Mouse (Mus musculus): ENCODE measurements at regions not wholly inside any gene's neighbourhood (a gene's known extent, or its start where the extent isn't known, plus 50 kb on each side); places are given as distances from the start of the nearest gene placed in this dataset.

DNA sequence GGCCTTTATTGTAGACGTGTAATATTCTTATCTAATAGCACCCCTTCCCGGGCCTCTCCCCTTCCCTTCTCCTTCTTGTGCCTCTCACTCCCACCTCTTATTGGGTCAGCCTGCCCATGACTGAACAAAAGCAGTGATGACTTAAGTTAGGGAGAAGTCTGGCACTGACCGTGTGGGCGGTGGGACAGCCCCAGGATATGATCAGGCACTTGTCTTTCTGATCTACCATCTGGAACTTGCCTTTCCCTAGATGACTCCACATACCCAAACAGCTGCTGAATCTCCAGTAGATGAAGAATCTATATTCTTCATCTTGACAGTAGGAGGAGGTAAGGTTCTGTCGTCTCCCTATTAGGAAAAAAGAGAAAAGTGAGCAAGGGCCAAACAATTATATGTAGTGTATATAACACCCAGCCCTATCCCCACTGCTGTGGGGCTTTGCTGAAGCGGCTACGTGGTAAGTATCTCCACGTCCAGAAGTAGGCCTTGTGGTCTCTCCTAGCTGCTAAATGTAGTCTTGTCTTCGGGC is 157.4 kb upstream of the Spdye4c start:
- H3K27ac ChIP-seq = no peak overlapping the region
- H3K36me3 ChIP-seq (ENCODE audit: inconsistent target) = no peaks in the 10 kb centered on the region
- no peak overlapping the region for H3K4me3 ChIP-seq (ENCODE audit: inconsistent target)
- 96% methylated on average over 9 of the region's 9 CpGs for WGBS (ENCODE audit: missing documents)
- H3K79me2 ChIP-seq (ENCODE audit: inconsistent target) = peaks cover under 1% of the 10 kb centered on the region; the same call in 1 of the 2 replicates

DNA sequence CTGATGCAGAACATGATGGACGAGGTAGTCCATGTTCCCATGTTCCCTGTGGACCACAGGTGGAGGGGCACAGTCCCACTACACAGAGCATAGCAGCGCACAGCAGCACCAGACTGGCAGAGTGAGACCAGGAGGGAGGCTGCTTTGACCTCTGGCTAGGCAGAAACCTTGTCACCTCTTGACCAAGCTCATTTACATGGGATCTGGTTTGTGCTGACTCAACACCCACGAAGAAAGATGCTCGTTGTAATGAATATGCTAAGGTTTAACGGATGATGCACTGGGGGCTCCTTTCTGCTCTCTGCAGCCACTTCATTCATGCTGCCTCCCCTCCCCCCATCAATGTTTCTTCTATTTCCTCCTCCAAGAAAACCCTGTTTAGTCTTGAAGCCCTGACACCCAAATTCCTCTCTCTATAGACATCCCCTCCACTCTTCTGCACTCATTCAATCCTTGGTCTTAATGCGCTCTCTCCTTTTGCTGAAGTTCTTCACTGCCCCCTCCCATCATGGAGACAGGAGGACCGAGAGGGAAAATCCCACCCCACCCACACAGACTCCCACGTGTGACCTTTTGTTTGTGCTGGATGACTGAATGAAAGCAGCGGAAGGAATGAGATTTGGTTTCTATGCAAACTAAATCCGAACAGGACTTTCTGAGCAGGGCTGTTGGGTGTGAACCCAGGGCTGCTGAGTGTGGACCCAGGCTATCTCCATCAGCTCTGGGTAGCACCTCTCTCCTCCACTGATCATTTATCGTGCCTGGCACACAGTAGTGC is 156.6 kb upstream of the Spdye4c start:
- 89% methylated on average over 10 of the region's 11 CpGs for WGBS (ENCODE audit: missing documents)
- Histone ChIP-seq H3K79me2 (ENCODE audit: inconsistent target) (no peaks in the 10 kb centered on the region), H3K4me3 (ENCODE audit: inconsistent target) (no peak overlapping the region), H3K36me3 (ENCODE audit: inconsistent target) (no peaks in the 10 kb centered on the region), H3K27ac (no peak overlapping the region)

DNA sequence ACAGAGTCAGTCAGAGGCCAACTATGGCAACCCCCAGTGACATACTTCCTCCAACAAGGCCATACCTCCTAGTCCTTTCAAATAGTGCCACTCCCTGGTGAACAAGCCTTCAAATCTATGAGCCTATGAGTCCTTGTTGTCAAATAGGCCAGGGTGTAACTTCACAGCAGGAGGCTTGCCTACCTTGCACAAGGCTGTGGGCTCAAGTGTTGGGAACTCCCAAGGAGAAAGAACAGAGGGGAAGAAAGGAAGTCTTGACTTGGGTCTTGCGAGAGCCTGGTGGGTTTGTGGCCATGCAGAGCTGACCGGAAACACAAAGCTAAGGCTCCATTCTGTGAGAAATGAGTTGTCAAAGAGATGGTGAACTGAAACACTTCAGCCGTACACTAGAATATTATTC is 154.6 kb upstream of the Spdye4c start:
- H3K27ac ChIP-seq = no peak overlapping the region
- H3K4me3 ChIP-seq (ENCODE audit: inconsistent target) = no peak overlapping the region
- H3K36me3 ChIP-seq (ENCODE audit: inconsistent target) = no peaks in the 10 kb centered on the region
- 80% methylated on average over 3 of the region's 3 CpGs for WGBS (ENCODE audit: missing documents)
- H3K79me2 ChIP-seq (ENCODE audit: inconsistent target) = no peaks in the 10 kb centered on the region

GRCm38 (mm10) chr2:128437698-128438097 is 153.3 kb upstream of the Spdye4c start:
- no peak overlapping the region for H3K27ac ChIP-seq
- H3K79me2 ChIP-seq (ENCODE audit: inconsistent target) = no peaks in the 10 kb centered on the region
- no peaks in the 10 kb centered on the region for H3K36me3 ChIP-seq (ENCODE audit: inconsistent target)
- 66% methylated on average over 7 of the region's 7 CpGs for WGBS (ENCODE audit: missing documents)
- no peak overlapping the region for H3K4me3 ChIP-seq (ENCODE audit: inconsistent target)

DNA sequence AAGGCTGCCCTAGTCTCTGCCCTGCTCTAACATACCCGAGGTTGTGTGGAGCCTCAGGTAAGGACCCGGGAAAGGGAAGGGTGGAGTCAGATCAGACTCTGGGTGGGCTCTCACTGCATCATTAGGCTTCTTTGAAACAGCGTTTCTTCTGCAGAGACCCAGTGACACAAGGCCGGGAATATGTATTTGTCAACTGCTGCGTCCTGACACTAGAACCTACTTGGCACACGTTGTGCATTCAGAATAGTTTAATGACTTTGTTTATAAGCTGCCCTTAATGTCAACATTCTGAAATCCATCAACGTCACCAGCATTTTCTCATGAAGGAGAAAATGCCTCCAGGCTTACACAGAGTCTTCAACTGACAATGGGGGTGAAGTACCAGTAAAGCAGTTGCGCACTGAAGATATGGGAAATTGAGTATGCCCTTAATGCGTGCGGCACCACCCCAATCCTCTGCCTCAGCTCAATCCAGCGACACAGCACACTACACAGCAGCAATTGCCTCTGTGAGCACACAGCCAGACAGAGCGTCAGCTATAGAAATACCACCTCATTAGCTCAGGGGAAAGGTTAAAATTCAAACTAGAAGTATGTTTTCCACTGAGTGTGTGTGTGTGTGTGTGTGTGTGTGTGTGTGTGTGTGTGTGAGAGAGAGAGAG is 152.7 kb upstream of the Spdye4c start:
- no peaks in the 10 kb centered on the region for H3K79me2 ChIP-seq (ENCODE audit: inconsistent target)
- no peaks in the 10 kb centered on the region for H3K36me3 ChIP-seq (ENCODE audit: inconsistent target)
- no peak overlapping the region for H3K27ac ChIP-seq
- H3K4me3 ChIP-seq (ENCODE audit: inconsistent target) = no peak overlapping the region
- WGBS (ENCODE audit: missing documents) = 83% methylated on average over 10 of the region's 12 CpGs

DNA sequence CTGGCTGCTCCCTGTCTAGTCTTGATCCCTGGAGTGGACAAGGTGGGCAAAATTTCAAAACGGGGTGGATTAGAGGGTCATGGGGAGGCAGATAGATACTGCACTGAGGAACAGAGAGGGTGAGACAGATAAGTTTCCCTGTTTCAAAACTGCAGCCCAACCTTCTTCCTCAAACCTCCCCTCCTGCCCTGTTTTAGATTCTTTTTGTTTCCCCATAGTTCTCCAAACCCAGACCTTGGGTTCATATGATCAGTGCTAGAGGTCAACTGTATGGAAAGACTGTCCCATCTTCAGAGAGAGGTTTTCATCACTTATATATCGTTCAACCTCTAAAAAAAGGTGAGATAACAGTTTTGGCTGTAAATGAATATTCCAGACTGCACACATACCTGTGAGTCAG is 152.1 kb upstream of the Spdye4c start:
- no peaks in the 10 kb centered on the region for H3K36me3 ChIP-seq (ENCODE audit: inconsistent target)
- 44% methylated on average over 2 of the region's 2 CpGs for WGBS (ENCODE audit: missing documents)
- no peaks in the 10 kb centered on the region for H3K79me2 ChIP-seq (ENCODE audit: inconsistent target)
- no peak overlapping the region for H3K4me3 ChIP-seq (ENCODE audit: inconsistent target)
- no peak overlapping the region for H3K27ac ChIP-seq

DNA sequence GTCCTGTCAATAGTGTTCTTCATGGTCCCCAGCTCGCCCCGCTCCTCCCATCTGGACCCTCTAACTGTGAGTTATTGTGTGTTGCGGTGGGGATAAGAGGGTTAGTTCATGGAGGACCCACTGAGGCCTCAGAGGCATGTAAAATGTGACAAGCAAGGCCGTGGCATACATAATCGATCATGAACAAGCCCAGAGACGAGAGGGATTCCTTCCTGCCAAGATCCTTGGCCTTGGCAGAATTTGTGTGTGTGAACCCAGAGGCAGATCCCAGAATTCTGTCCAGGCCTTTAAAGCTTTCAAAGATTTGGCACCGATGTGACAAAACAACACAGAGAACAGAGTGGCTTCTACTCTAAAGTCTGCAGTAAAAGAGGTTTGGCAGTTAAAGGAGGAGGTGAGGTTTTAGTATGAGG is 146.4 kb upstream of the Spdye4c start:
- no peak overlapping the region for H3K27ac ChIP-seq
- H3K36me3 ChIP-seq (ENCODE audit: inconsistent target) = no peaks in the 10 kb centered on the region
- no peak overlapping the region for H3K4me3 ChIP-seq (ENCODE audit: inconsistent target)
- H3K79me2 ChIP-seq (ENCODE audit: inconsistent target) = no peaks in the 10 kb centered on the region
- 91% methylated on average over 7 of the region's 7 CpGs for WGBS (ENCODE audit: missing documents)

- Histone ChIP-seq H3K4me3 (ENCODE audit: inconsistent target) (no peak overlapping the region), H3K79me2 (ENCODE audit: inconsistent target) (no peaks in the 10 kb centered on the region), H3K36me3 (ENCODE audit: inconsistent target) (no peaks in the 10 kb centered on the region), H3K27ac (no peak overlapping the region)
- WGBS (ENCODE audit: missing documents) = 31% methylated on average over 5 of the region's 5 CpGs
These were observed 145.6 kb upstream of the Spdye4c start for GRCm38 (mm10) chr2:128445443-128445842.

DNA sequence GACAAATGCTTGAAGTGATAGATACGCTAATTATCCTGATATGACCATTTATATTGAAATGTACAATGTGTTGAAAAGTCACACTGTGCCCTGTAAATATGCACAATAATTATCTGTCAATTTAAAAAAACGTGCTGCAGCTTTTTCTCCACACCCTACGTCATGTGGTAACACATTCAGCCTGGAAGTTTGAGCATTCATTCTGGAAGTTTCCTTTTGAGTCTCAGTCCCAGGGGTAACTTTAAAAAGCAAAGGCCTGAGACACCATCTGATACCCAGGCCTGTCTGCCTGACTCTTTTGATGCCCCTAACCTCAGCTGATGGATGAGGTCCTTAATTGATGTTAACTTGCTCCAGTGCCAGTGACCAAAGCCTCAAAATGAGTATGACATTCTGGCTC is 141.7 kb upstream of the Spdye4c start:
- Histone ChIP-seq H3K27ac (no peak overlapping the region), H3K36me3 (ENCODE audit: inconsistent target) (no peaks in the 10 kb centered on the region), H3K79me2 (ENCODE audit: inconsistent target) (no peaks in the 10 kb centered on the region), H3K4me3 (ENCODE audit: inconsistent target) (no peak overlapping the region)
- 75% methylated on average over 2 of the region's 3 CpGs for WGBS (ENCODE audit: missing documents)

GRCm38 (mm10) chr2:128450045-128450444 is 141.0 kb upstream of the Spdye4c start:
- no peaks in the 10 kb centered on the region for H3K79me2 ChIP-seq (ENCODE audit: inconsistent target)
- H3K4me3 ChIP-seq (ENCODE audit: inconsistent target) = no peak overlapping the region
- H3K27ac ChIP-seq = no peak overlapping the region
- WGBS (ENCODE audit: missing documents) = 34% methylated on average over 4 of the region's 4 CpGs
- H3K36me3 ChIP-seq (ENCODE audit: inconsistent target) = no peaks in the 10 kb centered on the region

DNA sequence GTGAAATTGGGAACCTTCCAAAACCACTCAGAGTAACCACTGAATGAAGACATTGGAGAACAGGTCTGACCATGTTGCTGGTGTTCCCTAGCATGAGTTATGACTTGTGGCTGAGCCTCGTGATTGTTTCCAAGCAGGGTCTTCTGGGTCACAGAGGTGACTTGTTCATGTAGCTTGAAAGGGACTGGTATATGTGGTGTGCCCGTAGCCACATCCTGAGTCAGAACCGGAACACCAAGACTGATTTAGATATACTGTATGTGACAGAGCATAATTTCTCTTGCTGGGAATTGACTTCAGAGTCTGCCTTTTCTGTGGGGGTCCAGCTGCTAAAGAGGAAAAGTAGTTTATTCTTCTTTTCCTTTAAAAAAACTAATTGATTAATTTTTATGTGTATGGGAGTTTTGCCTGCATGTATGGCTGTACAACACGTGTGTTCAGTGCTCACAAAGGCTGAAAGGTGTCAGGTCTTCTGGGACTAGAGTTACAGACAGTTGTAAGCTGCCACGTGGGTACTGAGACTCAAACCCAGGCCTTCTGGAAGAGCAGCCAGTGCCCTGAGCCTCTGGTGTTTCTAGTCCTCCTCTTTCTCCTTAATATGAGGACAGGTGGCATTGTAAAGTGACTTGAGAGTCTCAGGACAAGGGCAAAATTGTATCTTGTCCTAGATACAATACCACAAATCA is 139.3 kb upstream of the Spdye4c start:
- 32% methylated on average over 5 of the region's 5 CpGs for WGBS (ENCODE audit: missing documents)
- Histone ChIP-seq H3K79me2 (ENCODE audit: inconsistent target) (no peaks in the 10 kb centered on the region), H3K36me3 (ENCODE audit: inconsistent target) (no peaks in the 10 kb centered on the region), H3K4me3 (ENCODE audit: inconsistent target) (no peak overlapping the region), H3K27ac (no peak overlapping the region)

GRCm38 (mm10) chr2:128452582-128452981 is 138.4 kb upstream of the Spdye4c start:
- Histone ChIP-seq H3K27ac (no peak overlapping the region), H3K79me2 (ENCODE audit: inconsistent target) (no peaks in the 10 kb centered on the region), H3K36me3 (ENCODE audit: inconsistent target) (no peaks in the 10 kb centered on the region), H3K4me3 (ENCODE audit: inconsistent target) (no peak overlapping the region)
- no CpG with 5 or more reads among the region's 1 CpGs for WGBS (ENCODE audit: missing documents)

DNA sequence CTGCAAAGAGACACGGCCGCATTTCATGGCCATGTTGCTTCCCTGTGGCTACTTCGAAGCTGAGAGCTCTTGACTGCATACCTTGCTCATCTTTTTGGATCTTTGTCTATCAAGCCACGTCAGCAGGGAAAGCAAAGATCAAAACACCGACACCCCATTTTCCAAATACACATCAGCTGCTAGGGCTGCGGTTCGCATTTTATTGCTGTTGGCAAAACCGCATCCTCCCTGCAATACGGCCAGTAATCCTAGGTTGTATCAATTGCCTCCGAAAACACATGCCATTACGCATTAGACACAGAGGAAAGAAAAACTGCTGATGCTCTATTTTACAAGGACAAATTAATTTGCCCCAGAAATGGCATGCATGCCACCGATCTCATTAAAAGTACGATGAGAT is 136.5 kb upstream of the Spdye4c start:
- WGBS (ENCODE audit: missing documents) = 92% methylated on average over 13 of the region's 13 CpGs
- Histone ChIP-seq H3K36me3 (ENCODE audit: inconsistent target) (no peaks in the 10 kb centered on the region), H3K79me2 (ENCODE audit: inconsistent target) (no peaks in the 10 kb centered on the region), H3K4me3 (ENCODE audit: inconsistent target) (no peak overlapping the region), H3K27ac (no peak overlapping the region)

DNA sequence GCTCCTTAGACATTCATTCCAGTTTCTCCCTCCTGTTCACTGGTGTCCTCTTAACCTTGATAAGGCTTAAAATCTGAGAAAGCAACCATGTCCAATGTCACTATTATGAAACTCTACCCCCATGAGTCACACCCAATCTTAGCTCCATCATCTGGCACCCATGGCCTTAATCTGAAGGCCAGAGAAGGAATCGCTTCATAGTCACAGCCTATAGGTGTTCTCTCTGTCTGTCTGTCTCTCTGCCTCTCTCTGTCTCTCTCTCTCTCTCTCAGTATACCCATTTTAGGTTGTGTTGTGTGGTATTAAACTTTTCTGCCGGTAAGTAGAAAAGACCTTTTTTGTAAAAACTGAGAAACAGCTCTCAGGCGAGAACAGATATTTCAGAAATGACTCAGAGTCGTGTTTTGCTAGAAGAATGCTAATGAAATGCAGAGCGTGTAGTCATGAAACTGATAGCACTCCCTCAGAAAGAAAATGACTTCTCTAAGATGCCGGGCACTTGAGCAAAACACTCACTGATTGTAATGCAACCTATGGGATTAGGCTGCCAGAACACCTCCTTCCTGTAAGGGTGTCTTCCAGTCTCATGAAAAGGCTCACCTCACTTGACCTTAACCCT is 133.3 kb upstream of the Spdye4c start:
- Histone ChIP-seq H3K36me3 (ENCODE audit: inconsistent target) (no peaks in the 10 kb centered on the region), H3K27ac (no peak overlapping the region), H3K4me3 (ENCODE audit: inconsistent target) (no peak overlapping the region), H3K79me2 (ENCODE audit: inconsistent target) (no peaks in the 10 kb centered on the region)
- 92% methylated on average over 6 of the region's 6 CpGs for WGBS (ENCODE audit: missing documents)

Data from macrophage (primary cell).